Mouse (Mus musculus) cerebellum, adult 9-10 months (tissue): ENCODE results near the gene Parp1.
"Not testable (repeated sequence)": the region's sequence is repeated elsewhere in the genome, so short reads cannot be mapped to it uniquely, and the experiment has no call there.

Experiments used
- DNase-seq: peaks from one replicate; pipeline ENCODE4 v3.0.0; 2022

Gene Parp1

DNA sequence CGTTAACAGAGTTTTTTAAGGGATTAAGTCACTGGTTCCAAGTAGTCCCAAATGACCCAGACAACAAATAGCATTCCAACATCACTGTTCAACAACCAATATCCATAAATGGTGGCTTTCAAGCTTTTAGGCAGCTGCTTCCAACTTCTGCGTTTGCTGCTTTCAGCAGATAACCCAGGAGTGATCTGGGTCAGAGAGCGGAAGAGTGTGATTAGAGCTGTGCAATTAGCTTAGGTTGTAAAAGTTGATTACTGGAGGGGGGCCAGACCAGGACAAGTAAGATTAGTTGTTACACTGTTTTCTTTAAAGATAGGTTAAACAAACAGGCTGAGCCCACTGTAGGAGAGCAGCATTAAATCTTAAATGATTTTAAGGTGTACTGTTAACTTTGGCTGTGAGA is 7.5 kb upstream of the Parp1 start:
- DNase-seq, result no peak

GRCm38 (mm10) chr1:180564885-180565284 is 3.8 kb upstream of the Parp1 start:
- DNase-seq, result no peak

DNA sequence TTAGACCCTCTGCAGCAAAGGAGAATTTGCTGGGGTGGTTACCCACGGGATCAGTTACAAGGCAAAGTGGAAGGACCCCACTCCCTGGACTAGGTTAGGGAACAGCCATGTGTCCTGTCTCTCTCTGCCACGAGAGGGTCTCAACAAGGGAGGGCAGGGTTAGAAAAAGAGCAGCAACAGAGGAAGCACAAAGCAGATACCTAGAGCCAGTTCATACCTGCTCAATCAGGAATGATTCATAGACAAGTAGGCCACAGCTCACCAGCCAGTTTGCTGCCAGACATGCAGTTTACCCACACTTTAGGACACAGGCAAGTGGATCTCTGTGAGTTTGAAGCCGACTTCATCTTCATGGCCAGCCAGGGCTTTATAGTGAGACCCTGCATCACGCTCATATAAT is 963 bp upstream of the Parp1 start:
- peak; percentile 27 for DNase-seq

DNA sequence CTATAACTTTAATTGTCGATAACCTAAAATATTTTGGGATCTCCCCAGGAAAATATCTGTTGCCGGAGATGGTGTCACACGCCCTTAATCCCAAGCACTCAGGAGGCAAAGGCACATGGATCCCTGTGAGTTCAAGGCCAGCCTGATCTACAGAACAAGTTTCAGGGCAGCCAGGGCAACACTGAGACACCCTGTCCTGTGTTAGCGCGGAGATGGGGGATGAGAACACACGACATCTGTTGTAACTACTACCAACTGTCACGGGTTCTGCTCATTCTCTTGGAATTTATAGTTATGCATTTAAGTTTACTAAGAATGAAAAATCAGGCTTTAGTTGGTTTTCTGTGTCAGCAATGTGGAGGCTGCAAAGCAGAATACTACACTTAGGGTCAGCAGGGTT is 476 bp upstream of the Parp1 start:
- no peak for DNase-seq

DNA sequence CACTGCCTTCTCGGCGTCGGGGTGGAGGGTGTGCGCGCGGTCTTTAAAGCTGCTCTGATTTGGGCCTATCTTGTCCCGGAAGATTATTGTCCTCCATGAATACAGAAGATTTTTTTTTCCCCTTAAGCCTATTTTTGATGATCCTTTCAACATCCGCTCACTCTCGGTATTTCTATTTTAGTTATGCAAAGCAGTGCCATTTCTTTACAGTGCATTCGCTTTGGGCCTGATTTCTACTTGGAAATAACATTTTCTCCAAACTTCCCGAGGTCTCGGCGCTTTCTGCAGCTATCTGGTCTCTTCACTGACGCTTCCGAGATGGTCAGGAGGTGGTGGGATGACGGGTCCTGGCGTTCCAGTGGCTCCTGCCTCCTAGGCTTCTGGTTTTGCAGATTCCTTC is 729 bp downstream of the Parp1 start:
- no peak for DNase-seq

- DNase-seq, result peak; percentile 12
Observed at GRCm38 (mm10) chr1:180570181-180570580, 1.5 kb downstream of the Parp1 start.

DNA sequence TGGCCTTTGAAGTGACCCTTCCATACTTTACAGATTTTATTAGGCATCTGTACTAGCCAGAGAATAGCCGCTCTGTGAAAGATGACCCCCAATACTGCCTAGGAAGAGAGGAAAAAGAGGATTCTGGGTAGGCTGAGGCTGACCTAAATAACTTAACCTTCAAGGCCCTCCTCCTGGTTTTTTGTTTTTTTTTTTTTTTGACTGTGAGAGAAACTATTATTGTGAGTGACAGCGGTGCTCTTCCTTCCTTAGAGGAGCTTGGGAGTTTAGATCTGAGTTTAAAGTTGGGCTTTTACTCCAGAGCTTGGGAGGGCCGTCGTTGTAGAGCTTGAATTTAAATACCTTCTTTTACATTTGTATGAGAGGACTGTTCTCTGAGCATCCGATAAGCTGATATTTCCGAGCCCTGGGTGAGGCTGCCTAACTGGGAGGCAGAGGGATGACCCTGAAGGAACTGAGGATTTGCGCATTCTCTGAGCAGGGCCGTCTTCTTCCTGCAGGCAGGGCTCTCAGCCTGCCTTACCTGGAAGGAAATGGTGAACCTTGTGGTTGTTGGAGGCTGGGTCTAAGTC is 2.4 kb downstream of the Parp1 start:
- DNase-seq, result no peak

DNA sequence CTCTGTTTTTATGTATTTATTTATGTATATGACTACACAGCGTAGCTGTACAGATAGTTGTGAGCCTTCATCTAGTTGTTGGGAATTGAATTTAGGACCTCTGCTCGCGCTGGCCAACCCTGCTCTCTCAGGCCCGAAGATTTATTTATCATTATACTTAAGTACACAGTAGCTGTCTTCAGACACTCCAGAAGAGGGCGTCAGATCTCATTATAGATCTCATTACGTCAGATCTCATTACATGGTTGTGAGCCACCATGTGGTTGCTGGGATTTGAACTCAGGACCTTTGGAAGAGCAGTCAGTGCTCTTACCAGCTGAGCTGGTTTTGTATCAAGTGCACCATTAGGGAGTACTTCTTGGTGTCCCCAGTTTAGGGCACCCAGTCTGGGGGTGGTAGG is 3.0 kb downstream of the Parp1 start:
- peak; percentile 22 for DNase-seq

GRCm38 (mm10) chr1:180572154-180572553 is 3.4 kb downstream of the Parp1 start:
- no peak for DNase-seq

- DNase-seq, result no peak
Observed at GRCm38 (mm10) chr1:180576524-180576923, 7.8 kb downstream of the Parp1 start.

- no peak for DNase-seq
Observed at GRCm38 (mm10) chr1:180577837-180578236, 9.1 kb downstream of the Parp1 start.

DNA sequence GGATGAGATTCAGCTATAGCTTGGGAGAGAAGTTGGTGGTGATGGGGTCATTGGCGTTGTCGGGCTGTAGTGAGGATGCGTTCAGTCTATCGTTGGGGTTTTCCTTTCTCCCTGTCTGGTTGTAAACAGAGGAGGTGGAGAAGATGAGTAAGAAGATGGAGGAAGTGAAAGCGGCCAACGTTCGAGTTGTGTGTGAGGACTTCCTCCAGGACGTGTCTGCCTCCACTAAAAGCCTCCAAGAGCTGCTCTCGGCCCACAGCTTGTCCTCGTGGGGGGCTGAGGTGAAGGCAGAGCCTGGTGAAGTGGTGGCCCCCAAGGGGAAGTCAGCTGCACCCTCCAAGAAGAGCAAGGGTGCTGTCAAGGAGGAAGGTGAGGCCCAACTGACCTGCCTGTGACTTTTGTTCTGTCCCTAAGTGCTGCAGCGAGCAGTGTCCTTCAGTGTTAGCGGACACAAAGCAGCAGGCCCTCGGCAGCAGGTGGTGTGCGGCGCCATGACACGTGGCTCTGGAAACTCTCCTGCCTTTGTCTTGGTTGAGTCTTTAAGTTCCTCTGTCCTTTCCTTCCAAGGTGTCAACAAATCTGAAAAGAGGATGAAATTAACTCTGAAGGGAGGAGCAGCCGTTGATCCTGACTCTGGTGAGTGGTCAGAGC is 19.2 kb downstream of the Parp1 start:
- DNase-seq, result no peak

DNA sequence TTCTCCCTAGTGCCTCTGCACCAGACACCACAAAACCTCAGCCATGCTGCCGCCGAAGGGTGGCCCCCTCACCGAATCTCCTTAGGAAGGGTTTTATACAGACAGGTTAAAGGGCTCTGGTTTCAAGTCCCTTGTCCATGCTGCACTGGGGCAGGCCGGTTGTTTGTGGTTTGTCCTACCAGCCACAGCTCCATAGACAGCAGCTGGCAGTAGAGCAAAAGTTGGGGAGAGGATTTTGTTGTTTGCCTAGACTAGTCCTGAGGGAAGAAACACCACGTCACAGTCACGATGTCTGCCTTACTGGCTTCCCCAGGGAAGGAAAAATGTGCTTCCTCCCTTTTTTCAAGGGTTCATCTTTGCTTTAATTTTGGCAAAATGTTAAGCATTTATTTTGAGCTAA is 31.9 kb downstream of the Parp1 start:
- no peak for DNase-seq

DNA sequence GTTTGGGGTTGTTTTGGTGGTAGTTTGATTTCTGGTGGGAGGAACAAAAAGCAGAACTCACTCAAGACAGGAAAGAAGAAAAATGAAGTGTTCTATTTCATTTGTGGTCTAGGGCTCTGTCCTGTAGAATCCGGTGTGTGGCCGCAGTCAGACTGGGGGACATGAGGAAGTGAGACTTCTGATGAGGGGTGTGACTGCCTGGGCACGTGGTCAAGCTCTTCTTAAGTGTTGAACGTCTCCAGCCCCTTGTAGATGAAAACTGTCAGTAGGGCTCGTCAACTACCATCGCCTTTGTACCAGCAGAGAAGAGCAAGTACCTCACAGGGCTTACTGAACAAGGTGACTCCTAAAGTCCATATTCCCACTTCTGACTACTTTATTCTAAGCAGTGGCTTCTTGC is 33.1 kb downstream of the Parp1 start:
- no peak for DNase-seq

- peak; percentile 88 for DNase-seq
Observed at GRCm38 (mm10) chr1:180604579-180604978, 35.9 kb downstream of the Parp1 start.

DNA sequence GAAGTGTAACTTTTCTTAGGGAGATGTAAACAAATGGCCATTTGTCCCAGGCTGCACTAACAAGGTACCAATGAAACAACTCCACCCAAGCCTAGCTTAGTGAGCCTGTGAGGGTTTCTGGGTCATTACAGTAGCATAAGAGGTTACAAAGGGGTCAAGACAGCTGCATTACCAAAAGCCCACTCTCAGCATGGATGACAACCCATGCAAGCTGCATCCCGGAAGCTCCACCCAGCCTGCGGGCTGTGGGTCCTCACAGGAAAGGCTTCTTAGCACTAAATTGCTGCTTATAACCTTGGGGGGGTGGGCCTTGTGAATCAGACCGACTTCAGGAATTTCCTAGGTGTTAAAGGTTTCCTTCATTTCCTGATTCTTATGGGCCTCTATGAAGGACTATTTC is 37.4 kb downstream of the Parp1 start:
- DNase-seq, result no peak

- DNase-seq, result no peak
Observed at GRCm38 (mm10) chr1:180606796-180607577, 38.3 kb downstream of the Parp1 start.

- DNase-seq, result no peak
Observed at GRCm38 (mm10) chr1:180607578-180607879, 38.8 kb downstream of the Parp1 start.

DNA sequence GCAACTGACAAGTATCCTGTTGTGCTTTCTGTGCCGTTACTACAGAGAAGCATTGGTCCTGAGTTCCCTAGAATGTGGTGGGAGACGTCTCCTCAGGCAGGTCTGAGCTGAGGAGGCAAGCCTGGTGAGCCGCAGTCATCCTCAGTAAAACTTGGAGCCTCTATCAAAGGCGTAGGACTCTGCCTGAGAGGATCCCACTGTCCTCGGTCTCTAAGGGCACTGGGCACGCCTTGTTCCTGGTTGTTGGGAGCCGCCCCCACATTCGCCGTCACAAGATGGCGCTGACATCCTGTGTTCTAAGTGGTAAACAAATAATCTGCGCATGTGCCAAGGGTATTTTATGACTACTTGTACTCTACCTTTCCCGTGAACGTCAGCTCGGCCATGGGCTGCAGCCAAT is 43.1 kb downstream of the Parp1 start:
- DNase-seq, result not testable (repeated sequence)

DNA sequence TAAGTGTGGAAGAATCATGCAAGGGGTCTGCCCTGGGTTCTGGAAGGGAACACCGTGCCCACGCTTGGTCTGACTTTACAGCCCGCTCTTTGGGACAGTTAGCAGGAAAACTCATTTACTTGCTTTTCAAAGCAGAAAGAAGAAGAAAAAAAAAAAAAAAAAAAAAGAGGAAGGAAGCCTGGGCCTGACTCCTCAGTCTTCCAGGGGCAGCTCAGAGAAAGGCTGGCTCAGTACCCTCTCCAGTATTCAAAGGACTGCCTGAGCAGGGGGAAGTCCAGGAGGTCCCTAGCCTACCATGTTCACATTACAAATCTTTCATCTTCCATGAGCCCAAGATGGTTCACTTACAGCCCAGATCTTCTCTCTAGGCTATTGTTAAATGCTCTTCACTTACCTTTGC is 48.0 kb downstream of the Parp1 start:
- DNase-seq, result no peak

- no peak for DNase-seq
Observed at GRCm38 (mm10) chr1:180622389-180622788, 53.7 kb downstream of the Parp1 start.

GRCm38 (mm10) chr1:180623911-180624310 is 55.2 kb downstream of the Parp1 start:
- DNase-seq, result no peak

GRCm38 (mm10) chr1:180626141-180626540 is 57.4 kb downstream of the Parp1 start:
- DNase-seq, result no peak

GRCm38 (mm10) chr1:180637796-180638195 is 69.1 kb downstream of the Parp1 start:
- DNase-seq, result not testable (repeated sequence)
